Mouse (Mus musculus): Measurements from ENCODE around the gene Pifo. TPM values are rescaled to one million over a fixed set of nuclear protein-coding genes. Genes with fewer than 3 reads are reported as not detected.
"Not testable (repeated sequence)": the region's sequence is repeated elsewhere in the genome, so short reads cannot be mapped to it uniquely, and the experiment has no call there.

Gene Pifo
- polyA plus RNA-seq (2015; fragmentation: Nextera tagmentation; extraction: Ambion mirVana) = not detected in 2 replicates

DNA sequence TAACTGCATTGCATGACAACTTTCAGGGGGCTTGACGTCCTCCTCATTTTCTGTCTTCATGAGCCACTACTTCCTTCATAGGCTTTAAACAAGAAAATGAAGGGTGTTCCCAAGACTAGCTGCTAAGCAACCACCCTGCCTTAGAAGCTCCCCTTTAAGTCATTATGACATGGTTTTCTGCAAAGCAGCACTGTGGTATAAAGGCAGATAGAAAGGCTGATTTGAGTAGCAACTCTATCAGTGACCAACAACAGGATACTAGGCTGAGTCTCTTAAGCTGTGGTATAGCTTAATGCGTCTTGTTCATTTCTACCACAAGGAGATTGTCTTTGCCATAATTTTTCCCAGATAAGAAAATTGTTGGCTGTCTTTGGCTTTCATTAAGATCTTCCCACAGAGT lies at the start of gene Pifo:
Gene Pifo, minus strand, starts transcription at position 101 of the 400 bp plus-strand sequence.
- no peaks in the 10 kb centered on the region for H3K27me3 ChIP-seq (replicated peaks)
- H3K36me3 ChIP-seq = no peaks in the 10 kb centered on the region
- WGBS = 88% methylated on average over 2 of the region's 2 CpGs

DNA sequence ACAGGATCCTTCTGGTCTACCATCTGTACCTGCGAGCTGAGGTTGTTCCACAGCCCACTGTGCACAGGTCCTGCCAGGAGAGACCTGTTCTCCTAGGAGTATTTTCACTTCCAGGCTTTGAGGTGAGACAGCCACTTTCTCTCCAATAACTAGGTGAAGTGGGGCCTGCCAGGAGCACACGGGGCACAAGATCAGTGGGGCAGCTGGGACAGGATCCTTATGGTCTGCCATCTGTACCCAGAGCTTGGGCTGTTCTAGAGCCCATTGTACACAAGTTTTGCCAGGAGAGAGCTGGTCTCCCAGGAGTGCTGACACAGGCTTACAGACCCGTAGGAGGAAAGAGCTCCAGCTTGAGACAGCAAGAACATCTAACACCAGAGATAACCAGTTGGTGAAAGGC lies 43.5 kb upstream of the Pifo start:
- H3K27me3 ChIP-seq (replicated peaks) = no peaks in the 10 kb centered on the region
- 75% methylated on average over 3 of the region's 3 CpGs for WGBS
- no peak overlapping the region for H3K27ac ChIP-seq
- H3K9ac ChIP-seq = no peak overlapping the region
- no peak for ATAC-seq
- no peak overlapping the region for H3K4me3 ChIP-seq (replicated peaks)
- no peak overlapping the region for H3K4me2 ChIP-seq (replicated peaks)
- H3K4me1 ChIP-seq (replicated peaks) = no peaks in the 10 kb centered on the region
- H3K9me3 ChIP-seq = no peaks in the 10 kb centered on the region
- no peaks in the 10 kb centered on the region for H3K36me3 ChIP-seq

More for the DNA sequence above, at the start of gene Pifo:
- Histone ChIP-seq H3K9ac (no peak within 1 kb of the TSS), H3K4me2 (replicated peaks) (no peak within 1 kb of the TSS), H3K4me1 (replicated peaks) (no peaks in the 10 kb centered on the region), H3K27ac (no peak within 1 kb of the TSS), H3K4me3 (replicated peaks) (no peak within 1 kb of the TSS), H3K9me3 (no peaks in the 10 kb centered on the region)
- no peak for ATAC-seq

DNA sequence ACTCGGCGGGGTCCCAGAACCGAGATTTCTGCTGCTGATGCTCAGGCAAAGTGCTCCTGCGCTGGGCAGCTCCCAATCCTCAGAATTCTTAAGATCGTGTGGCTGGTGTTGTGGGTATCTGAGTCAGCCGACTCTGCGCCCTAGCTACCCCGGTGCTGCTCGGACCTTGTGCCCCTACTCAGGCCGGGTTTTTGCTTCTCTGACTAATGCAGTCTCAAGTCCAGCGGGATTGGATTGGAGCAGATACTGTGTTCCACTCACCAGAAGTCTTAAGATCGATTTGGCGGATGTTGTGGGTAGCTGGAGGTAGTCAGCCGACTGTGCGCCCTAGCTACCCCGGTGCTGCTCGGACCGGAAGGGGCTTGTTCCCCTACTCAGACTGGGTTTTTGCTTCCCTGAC lies 37.5 kb upstream of the Pifo start:
- no peak overlapping the region for H3K4me2 ChIP-seq (replicated peaks)
- no peaks in the 10 kb centered on the region for H3K36me3 ChIP-seq
- 61% methylated on average over 18 of the region's 18 CpGs for WGBS
- ATAC-seq = no peak
- no peak overlapping the region for H3K9ac ChIP-seq
- no peak overlapping the region for H3K27ac ChIP-seq
- no peaks in the 10 kb centered on the region for H3K9me3 ChIP-seq
- no peak overlapping the region for H3K4me3 ChIP-seq (replicated peaks)
- H3K27me3 ChIP-seq (replicated peaks) = no peaks in the 10 kb centered on the region
- H3K4me1 ChIP-seq (replicated peaks) = no peaks in the 10 kb centered on the region

DNA sequence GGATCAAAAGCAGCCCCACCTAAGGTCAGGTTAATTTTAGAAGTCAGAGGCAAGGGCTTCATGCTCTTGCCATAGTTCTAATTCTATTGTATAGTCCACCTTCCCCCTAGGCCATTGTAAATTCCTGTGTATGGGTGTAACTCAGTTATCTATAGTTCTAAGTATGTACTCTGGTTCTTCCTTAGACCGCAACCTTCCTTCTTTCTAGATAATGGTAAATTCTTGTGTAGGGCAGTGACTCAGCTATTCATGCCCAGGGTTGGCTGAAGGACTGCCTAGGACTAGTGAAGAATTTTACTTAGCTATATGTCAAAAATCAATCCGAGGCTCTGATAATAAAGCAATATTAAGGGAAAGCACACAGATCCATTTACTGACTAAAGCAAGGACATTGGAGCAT lies 25.9 kb upstream of the Pifo start:
- Histone ChIP-seq H3K9me3 (no peaks in the 10 kb centered on the region), H3K27ac (no peak overlapping the region), H3K9ac (no peak overlapping the region), H3K4me2 (replicated peaks) (no peak overlapping the region), H3K27me3 (replicated peaks) (no peaks in the 10 kb centered on the region), H3K4me1 (replicated peaks) (no peaks in the 10 kb centered on the region), H3K36me3 (no peaks in the 10 kb centered on the region), H3K4me3 (replicated peaks) (no peak overlapping the region)
- WGBS = 83% methylated on average over 2 of the region's 2 CpGs
- ATAC-seq = no peak

DNA sequence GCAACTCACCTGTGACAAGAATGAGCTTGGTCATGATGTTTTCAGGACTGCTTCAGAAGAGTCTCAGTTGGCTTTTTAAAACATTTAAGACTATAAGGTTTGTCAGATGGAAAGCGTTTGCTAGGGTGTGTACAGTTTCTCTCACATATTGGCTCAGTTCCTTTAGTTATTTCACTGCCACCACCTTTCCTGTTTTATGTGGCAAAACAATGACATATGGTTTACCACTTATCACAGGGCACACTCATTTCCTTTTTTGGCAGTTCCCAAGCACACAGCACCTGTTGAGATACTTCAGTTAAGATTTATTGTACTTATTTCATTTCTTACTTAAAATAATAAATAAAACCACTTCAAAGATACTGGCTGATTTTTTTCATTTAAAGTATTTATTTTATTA lies 18.3 kb upstream of the Pifo start, which contains the start of gene Chil5:
Gene Chil5, minus strand, starts transcription at position 34 of the 400 bp plus-strand sequence.
- Histone ChIP-seq H3K36me3 (no peaks in the 10 kb centered on the region), H3K9ac (no peak within 1 kb of the TSS), H3K27me3 (replicated peaks) (no peaks in the 10 kb centered on the region), H3K4me2 (replicated peaks) (no peak within 1 kb of the TSS), H3K9me3 (no peaks in the 10 kb centered on the region), H3K4me3 (replicated peaks) (no peak within 1 kb of the TSS), H3K27ac (no peak within 1 kb of the TSS), H3K4me1 (replicated peaks) (no peaks in the 10 kb centered on the region)
- 93% methylated on average over 1 of the region's 1 CpGs for WGBS
- ATAC-seq = no peak

DNA sequence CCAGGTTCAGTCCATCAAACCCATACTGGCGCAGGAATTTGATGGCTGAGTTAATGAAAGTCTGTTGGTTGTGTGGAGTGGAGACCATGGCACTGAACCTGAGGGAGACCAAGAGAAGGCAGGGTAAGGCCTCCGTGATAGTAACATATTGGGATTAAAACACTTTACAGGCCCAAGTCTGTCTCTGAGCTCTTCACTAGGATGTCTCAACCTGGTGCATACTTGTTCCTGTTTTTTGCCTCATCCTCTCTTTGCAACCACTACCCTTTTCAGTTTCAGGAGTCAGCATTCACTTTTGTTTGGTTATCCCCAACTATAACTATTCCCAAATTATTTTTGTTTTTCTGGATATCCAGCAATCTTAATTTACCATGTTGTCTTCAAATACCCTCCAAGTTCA lies 9.7 kb upstream of the Pifo start:
- 88% methylated on average over 2 of the region's 2 CpGs for WGBS
- Histone ChIP-seq H3K4me2 (replicated peaks) (no peak overlapping the region), H3K27ac (no peak overlapping the region), H3K36me3 (no peaks in the 10 kb centered on the region), H3K27me3 (replicated peaks) (no peaks in the 10 kb centered on the region), H3K9ac (no peak overlapping the region), H3K9me3 (no peaks in the 10 kb centered on the region), H3K4me1 (replicated peaks) (no peaks in the 10 kb centered on the region), H3K4me3 (replicated peaks) (no peak overlapping the region)
- no peak for ATAC-seq

DNA sequence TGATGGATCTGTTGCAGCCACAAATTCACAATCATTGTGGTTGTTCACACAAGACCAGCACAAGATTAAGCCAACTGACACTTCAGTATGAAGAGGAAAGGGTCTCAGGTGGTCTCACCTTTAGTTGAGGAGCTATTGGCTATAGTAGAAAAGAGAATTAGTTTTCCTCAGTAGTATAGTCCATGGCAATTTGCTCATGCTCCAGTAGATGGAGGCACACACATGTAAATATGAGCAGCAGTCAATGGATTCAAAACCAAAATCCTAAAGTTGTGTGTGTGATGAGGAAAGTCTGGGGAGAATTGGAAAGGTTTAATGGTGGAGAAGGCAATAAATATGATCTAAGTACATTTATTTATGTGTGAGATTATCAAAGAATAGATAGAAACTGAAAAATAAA lies 7.4 kb upstream of the Pifo start:
- Histone ChIP-seq H3K4me2 (replicated peaks) (no peak overlapping the region), H3K9me3 (no peaks in the 10 kb centered on the region), H3K36me3 (no peaks in the 10 kb centered on the region), H3K4me3 (replicated peaks) (no peak overlapping the region), H3K27me3 (replicated peaks) (no peaks in the 10 kb centered on the region), H3K9ac (no peak overlapping the region), H3K4me1 (replicated peaks) (no peaks in the 10 kb centered on the region), H3K27ac (no peak overlapping the region)
- ATAC-seq = no peak

DNA sequence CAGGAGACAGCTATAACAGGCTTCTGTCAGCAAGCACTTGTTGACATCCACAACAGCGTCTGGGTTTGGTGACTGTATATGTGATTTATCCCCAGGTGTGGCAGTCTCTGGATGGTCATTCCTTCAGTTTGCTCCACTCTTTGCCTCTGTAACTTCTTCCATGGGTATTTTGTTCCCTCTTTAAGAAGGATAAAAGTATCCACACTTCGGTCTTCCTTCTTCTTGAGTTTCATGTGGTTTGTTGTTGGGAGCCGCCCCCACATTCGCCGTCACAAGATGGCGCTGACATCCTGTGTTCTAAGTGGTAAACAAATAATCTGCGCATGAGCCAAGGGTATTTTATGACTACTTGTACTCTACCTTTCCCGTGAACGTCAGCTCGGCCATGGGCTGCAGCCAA lies 11.1 kb downstream of the Pifo start:
- H3K27ac ChIP-seq; ATAC-seq; H3K4me3 ChIP-seq (replicated peaks); H3K27me3 ChIP-seq (replicated peaks); H3K4me2 ChIP-seq (replicated peaks); H3K9me3 ChIP-seq; H3K36me3 ChIP-seq; H3K9ac ChIP-seq; H3K4me1 ChIP-seq (replicated peaks): not testable (repeated sequence)
- 66% methylated on average over 10 of the region's 10 CpGs for WGBS

DNA sequence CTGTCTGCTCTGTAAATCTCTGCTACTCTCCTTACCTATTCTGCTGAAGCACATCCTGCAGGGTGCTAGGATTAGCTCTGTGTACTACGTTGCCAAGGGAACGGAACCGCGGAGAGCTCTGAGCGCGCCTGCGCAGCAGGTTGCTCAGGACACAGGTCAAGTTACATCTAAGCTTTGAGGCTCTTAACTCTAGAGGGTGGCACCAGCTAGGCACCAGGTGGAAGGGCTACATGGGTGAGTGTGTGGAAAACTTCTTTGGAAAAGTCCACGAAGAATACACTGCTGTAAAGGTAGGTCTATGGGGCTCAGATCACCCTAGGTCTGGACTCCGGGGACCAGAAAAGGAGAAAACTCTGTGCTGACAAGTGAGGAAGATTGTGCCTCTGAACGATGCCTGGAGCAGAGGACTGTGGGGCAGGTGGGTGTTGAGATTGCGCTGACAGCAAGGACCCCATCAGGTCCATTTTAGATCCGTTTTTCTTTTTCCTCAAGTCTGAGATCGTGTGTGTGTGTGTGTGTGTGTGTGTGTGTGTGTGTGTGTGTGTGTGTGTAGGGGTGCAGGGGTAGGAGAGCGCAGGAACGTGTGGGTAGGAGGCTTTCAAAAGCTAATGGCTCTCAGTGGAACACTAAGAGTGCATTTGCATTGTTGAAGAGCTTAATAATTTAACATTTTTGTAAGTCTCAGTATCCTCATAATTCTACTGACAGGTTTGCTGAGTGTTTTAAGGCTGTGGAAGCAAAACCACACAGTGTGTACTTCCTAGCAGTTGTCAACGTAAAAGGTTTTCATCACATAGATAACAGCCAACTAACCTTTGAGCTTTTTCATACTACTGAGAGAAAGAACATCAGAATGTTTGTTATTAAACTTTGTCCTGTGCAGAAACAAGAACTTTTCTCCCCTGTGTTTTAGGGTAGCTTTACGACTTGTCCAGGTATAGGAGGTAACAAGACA lies 12.8 kb downstream of the Pifo start:
- Histone ChIP-seq H3K4me3 (replicated peaks) (no peak overlapping the region), H3K4me1 (replicated peaks) (0 out of 2 replicates have a peak, but pooled peaks cover 5% of the 10 kb centered on the region)

DNA sequence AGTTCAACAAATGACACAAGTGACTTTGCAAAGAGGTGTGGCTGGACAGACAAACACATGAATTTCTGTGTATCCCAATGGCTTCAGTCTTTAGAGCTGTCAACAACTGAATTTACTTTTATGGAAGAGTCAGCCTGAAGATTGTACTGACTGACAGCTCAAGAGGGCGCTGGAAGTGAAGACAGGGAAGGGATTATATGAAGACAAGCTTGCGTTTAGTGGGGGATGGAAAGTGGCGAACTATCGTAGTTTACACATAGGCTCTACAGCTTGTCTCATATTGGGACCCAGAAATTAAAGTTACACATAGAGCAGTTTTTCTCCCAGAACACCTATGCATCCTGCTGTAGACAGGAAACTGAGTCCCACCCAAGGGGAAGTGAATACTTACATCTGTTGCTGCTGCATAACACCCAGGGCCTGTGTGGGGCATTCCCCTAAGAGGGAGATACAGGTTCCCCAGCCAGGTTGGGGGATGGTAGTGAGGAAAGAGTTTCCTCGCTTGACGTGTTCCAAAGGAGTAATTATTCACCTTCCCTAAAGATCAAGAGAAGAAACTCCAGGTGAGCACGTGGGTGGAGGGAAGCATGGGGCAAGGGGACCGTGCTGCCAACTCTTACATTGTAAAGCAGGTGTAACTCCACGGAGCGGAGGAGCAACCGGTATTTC lies 13.6 kb downstream of the Pifo start:
- H3K9ac ChIP-seq = no peak overlapping the region
- no peaks in the 10 kb centered on the region for H3K27me3 ChIP-seq (replicated peaks)
- H3K27ac ChIP-seq = no peak overlapping the region
- H3K4me1 ChIP-seq (replicated peaks) = 0 out of 2 replicates have a peak, but pooled peaks cover 5% of the 10 kb centered on the region
- peak overlapping the region; percentile 46 for H3K4me2 ChIP-seq (replicated peaks)
- no peak overlapping the region for H3K4me3 ChIP-seq (replicated peaks)
- WGBS = 23% methylated on average over 11 of the region's 11 CpGs
- no peaks in the 10 kb centered on the region for H3K9me3 ChIP-seq
- H3K36me3 ChIP-seq = no peaks in the 10 kb centered on the region
- ATAC-seq = peak; percentile 36; the same call in 1 of the 2 replicates

More for the DNA sequence above, 12.8 kb downstream of the Pifo start:
- Histone ChIP-seq H3K4me2 (replicated peaks) (peak overlapping the region; percentile 46), H3K36me3 (no peaks in the 10 kb centered on the region), H3K27me3 (replicated peaks) (no peaks in the 10 kb centered on the region), H3K9me3 (no peaks in the 10 kb centered on the region), H3K9ac (no peak overlapping the region), H3K27ac (no peak overlapping the region)
- WGBS = 17% methylated on average over 17 of the region's 17 CpGs
- peak; percentile 98 for ATAC-seq

DNA sequence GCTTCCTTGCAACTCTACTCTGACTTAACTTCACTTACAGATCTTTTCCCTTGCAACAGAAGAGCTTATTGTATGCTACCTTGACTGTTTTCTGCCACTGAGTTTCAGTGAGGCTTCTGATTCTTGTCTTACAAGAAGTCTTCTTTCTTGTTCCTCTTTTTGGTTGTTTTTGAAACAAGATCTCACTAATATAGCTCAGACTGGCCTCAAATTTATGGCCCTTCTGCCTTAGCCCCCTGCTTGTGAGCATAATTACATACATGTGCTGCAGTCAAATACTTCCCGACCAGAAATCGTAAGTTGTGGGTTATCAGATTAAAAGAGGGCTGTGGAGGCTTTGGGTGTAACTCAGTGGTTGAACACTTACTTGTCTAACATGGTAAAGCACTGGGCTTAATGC lies 19.7 kb downstream of the Pifo start:
- H3K9me3 ChIP-seq = no peaks in the 10 kb centered on the region
- ATAC-seq = no peak
- H3K27ac ChIP-seq = no peak overlapping the region
- no peak overlapping the region for H3K9ac ChIP-seq
- H3K27me3 ChIP-seq (replicated peaks) = no peaks in the 10 kb centered on the region
- no peaks in the 10 kb centered on the region for H3K4me1 ChIP-seq (replicated peaks)
- 57% methylated on average over 2 of the region's 2 CpGs for WGBS
- H3K4me3 ChIP-seq (replicated peaks) = no peak overlapping the region
- no peaks in the 10 kb centered on the region for H3K36me3 ChIP-seq
- H3K4me2 ChIP-seq (replicated peaks) = no peak overlapping the region

DNA sequence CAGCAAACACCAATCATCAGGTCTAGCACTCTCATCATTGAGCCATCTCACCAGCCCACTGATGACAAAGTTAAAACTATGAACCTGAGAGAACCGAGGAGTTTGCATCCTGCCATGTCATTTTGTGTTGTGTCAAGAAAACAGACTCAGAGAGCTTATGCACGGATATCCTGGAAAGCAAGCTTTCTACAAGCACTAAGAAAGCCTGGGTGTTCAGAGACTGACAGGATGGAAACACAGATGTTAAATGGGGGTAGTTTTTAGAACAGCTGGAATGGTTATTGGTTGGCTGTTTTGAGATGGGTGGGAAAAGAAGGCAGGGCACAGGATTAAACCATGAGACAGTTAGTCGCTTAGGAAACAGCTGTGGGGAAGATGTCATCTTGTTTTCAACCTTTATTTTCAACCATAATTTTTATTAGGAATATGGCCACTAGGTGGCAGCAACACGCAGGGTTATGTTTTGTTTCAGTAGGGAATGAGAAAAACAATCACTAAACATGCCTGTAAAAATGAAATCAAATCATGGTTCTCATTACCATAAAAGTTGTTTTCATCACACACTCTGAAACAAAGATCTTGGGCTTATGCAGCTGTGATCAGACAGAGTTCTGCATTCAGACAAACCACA lies 22.7 kb downstream of the Pifo start:
- Histone ChIP-seq H3K9me3 (no peaks in the 10 kb centered on the region), H3K9ac (no peak overlapping the region), H3K4me3 (replicated peaks) (no peak overlapping the region), H3K27ac (no peak overlapping the region), H3K4me2 (replicated peaks) (no peak overlapping the region), H3K36me3 (no peaks in the 10 kb centered on the region), H3K4me1 (replicated peaks) (no peaks in the 10 kb centered on the region), H3K27me3 (replicated peaks) (no peaks in the 10 kb centered on the region)
- 21% methylated on average over 4 of the region's 4 CpGs for WGBS
- ATAC-seq = no peak

Measured in intestine, embryonic 15.5 days (tissue).